Mouse (Mus musculus) A20 (cell line): Measurements from ENCODE around the gene Tmem117.

Experiments used
- DNase-seq: peaks from one replicate; pipeline ENCODE4 v3.0.0-alpha.2; 2011; ENCODE audit warnings: low read depth, low spot score

Tmem117 gene

DNA sequence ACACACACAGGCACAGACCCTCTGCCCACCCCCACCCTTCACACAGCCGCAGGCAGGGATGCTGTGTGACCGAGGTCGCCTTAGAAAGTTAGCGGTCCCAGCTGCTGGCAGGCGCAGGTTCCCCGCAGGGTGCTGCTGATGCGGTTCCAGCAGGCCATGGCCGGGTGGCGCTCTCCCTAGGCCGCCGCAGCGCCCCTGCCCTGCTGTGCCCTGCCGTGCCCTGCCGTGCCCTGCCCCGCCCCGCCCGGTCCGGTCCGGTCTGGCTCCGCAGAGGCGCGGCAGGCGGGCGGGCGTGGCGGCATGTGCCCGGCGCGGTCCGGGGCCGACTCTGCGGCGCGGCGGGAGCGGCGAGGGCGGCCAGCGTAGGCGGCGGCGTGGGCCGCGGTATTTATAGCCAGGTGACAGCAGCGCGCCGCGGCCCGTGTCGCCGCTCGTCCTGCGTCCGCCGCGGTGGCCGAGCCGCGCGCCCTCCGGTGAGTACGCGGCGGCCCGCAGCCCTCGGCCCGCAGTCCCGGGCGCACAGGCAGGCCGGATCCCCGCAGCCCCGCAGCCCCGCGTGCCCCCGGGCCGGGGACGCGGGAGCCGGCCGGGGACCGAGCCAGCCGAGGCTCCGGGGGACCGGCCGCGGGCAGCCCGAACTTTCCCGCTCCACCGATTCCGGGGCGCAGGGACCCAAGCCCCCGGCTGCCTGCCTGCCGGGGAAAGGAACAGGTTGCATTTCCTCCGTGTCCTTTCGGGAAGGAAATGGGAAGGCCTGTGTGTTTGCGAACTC lies at the start of gene Tmem117:
Tmem117 (plus strand) TSS at position 403 of the 772 bp plus-strand sequence.
- DNase-seq, result no peak

DNA sequence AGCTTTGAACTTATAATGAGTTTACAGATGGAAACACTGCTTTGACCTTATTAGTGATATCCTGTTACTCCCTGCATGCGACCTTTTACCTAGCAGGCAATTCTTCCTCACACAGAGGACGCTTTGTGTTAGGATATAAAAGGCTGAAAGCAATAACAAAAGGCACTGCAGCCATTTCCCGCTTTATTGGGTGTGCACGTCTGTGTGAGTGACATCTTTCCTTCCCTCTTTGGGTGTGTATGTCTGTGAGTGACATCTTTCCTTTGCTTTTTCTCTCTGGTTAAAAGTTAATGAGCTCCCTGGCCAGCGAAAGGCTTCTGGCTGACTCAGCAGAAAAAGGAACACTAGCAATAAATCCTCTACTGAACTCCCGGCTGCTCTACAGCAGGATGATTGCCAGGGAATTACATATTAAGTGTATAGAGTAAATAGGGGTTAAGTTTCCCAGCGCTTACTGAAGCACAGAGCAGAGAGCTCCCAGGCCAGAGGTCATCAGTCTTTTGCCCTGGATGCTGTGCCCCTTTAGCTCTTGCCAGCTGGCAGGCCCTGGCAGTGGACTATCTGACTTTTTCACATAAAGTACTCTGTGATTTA lies 46.9 kb upstream of the Tmem117 start:
- no peak for DNase-seq

DNA sequence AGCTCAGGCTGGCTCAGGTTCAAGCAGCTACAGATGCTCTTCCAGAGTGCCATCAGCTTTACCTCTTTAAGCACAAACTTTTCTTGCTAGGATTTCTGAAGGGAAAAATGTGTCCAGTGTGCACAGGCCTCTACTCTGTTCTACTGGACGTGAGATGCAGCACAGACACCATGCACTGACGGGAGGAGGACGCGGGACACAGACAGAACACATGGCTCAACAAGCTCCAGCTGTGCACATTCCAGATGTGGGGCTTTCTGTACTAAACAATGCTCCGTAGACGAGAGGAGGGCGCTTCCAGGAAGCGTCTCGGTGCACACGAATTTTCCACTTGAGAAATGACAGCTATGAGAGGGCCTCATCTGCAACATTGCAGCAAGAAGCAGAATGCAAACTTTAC lies 45.9 kb upstream of the Tmem117 start:
- no peak for DNase-seq

DNA sequence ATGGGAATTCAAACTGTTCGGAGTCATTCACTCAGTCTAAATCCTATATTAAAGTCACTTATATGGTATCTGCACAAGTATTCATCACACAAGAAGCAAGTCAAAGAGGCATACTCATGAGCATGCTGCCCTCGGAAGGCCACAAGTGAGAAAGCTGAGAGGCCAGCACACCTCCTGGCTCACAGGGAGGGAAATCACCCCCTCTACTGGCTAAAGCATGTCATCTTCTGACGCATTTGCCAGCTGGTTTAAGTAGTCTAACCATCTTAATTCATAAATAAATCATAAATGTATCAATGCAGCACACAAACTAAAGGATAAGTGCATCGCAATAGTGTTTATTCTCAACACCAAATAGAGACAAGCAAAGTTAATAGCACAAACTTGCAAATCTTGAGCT lies 44.3 kb upstream of the Tmem117 start:
- peak; percentile 27 for DNase-seq

DNA sequence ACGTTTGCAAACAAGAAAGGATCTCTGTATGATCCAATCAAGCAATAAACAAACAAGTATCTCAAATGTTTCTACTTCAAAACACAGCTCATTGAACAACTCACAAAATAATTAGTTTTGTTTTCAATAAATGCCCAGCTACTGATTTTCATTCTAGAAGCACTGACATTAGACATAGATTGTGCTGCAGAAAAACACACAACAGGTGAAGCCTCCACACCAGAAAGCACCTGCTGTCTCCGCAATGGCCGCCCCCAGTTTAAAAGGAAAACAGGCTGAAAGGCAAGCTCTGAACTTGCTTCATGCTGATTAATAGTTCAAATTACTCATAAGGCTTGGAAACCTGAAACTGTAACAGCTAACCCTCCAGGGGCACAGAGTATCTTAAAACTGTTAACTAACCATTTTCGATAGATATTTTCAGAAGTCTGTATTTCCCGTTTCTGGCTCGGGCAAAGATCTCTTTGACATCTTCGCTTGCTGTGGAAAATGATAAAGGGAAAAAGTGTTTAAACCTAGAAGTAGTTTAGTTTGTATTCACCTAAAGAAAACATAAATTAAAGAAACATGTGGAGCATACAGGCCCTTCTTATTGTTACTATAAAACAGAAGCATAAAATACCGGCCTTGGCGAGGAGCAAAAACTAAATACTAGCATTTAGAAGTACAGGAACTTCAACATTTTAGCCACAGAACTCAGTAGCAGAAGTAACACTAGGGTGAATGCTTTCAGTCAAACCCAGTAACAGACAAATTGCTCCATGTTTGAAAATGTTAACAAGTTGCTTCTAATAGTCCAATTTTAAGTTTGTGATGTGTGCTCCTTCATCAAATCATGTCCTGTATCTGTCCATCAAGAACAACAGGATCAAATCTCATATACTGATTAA lies 41.0 kb upstream of the Tmem117 start:
- DNase-seq, result peak; percentile 47

DNA sequence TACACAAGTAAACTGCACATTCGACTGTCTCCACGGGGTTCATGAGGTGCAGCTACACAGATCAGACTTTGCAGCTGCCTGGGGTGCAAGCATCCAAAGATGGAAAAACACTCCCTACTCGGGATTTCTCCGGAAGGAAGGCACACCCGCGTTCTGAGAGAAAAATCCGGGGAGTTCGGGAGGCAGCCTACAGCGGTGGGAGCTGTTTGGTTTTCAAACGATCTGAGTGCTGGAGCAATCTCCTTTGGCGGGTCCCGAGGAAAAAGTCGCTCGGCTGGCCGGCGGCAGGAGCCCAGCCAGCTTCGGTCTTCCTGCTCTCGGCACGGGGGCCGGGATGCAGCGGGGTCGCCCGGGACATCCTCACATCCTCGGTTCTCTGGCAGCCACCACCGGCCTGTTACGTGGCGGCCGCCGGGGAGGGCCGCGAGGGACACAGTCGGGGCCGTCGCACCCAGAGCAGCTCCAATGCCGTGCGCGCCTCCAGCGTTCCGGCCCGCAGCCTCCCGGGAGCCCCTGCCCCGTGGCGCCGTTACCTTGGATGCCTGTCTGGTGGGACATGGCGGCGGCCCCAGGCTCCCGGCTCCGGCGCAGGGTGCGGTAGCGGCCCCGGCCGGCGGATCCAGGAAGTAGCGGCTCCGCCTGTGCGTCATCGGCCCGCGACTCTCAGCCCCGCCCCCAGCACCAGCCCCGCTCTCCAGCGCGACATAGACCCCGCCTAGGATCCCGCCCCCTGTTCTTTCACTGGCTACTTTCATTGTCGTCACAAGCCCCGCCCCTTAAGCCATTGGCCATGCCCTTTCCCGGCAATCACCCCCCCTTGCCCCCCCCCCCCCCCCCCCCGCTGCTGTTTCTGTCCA lies 39.6 kb upstream of the Tmem117 start, which contains the start of gene Twf1:
Twf1 (minus strand) TSS at position 671 of the 857 bp plus-strand sequence.
- peak; percentile 97 for DNase-seq

DNA sequence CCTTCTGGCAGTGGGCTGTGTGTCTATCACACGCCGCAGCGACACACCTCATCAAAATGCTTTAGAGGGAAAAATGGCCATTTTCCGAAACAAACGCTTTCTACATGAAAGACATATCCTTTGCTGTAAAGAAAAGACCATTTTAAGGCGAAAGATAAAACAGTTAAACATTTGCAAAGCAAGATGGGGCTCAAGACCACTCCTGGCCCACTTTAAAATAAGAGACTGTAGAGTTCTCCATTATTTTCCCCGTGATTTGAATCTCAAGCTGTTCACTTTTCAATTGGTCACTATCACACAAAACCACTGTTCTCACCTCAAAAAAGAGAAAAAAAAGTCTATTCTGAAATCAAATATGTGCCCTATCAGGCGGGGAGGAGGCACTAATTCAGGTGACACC lies 38.9 kb upstream of the Tmem117 start:
- no peak for DNase-seq

DNA sequence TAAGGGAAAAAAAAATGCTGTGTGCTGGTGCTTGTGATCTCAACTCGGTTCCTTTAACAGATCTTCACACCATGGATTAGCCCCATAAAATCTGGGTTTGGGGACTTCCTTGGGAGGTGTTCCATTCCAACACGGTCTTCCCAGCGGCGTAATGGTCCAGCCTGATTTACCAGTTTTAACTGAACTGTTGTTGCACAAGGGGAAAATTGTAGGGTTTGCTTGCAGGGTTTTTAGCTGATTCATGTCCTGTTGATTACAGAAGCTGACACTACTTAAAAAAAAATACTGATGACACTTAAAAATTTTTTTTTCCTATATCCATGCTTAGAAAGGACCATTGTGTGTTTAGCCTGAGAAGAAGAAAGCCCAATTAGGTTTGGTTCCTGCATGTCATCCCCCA lies 37.7 kb upstream of the Tmem117 start:
- no peak for DNase-seq

DNA sequence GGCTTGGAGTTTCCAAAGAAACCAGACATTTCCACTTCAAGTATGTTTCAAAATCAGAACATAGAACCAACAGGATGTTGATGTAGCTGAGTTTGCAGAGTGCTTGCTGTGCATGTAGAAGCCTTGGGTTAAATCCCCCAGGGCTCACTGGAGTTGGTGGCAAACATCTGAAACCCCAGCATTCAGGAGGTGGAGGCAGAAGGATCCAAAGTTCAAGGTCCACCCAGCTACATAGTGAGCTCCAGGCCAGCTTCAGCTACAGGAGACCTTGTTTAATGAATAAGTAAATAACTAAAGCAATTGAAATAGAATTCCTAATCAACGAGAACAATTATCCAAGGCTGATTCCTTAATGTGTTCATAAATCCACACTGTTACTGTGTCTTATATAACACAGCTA lies 35.4 kb upstream of the Tmem117 start:
- DNase-seq, result no peak

DNA sequence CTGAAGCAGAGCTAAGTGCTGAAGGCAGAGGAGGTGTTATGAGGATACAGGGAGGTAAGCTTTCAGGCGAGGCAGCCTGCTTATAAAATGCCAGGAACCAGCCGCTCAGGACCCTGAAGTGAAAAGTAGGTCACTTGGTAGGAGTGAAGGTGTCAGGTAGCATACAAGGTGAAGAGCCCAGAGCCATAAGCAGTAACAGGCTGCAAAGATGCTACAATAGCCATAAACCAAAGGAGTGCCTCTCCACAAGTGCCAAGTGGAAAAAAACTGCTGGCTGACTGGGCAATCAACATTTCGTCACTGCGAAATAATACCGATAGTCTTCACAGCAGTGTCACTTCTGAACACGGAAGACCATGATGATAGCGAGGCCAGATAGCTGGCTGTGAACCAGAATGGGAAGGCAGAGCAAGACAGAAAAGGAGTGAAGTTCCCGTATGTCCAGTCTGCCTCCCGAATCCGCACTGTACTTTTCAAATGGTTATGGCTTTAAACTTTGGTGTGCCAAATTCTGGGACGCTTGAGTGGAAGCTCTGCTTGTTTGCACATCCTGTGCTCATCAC lies 28.8 kb upstream of the Tmem117 start:
- DNase-seq, result no peak

DNA sequence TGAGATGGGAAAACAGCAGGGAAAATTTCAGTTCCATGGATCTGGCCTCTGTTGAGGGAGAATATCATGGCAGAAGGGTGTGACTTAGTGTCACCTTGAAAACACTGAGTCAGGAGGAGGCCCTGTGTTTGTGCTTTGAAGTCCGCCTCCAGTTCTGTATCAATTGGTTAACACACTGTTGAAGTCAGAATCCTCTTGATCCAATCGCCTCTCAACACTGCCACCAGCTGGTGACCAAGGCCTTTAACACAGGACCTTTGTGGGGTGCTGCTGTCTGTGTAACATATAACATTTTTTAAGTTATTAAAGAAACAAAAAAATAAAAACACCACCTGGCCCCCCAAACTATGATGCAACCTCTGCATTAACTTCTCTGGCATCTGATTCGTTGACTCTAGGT lies 27.7 kb upstream of the Tmem117 start:
- DNase-seq, result peak; percentile 73

DNA sequence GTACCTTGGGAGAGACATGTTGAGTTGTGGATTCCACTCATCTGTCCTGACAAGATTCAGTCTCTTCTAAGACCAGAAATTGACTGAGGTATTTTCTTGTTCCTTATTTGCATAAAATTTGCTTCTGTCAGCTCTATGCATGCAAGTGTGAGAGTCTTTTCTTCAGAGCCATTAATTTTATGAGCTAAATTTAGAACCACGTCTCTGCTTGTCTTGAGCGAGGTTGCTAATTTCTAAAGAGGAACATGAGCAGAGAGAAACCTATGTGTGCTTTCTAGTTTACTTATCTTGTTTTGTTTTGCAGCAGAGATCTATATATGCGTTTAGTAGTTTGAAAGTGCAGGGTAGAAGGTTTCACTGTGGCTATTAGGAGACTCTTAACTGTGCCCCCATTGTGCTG lies 26.6 kb upstream of the Tmem117 start:
- DNase-seq, result peak; percentile 61

DNA sequence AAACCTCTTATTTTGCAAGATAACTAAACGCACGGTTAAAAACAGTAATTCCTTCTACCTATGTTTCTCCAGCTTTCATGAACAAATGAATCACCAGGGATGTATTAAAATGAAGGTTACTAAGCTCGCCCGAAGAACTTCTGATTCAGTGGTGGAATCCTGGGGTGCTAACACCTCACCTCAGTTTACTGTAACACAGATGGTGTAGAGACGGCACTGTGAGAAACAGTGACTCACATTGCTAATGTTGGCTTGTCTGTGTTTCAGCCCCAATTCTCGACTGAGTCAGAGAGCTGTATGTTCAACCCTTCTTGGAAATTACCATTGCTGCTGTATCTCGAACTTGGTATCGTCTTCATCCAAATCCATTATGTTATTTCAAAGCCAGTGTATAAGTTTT lies 21.3 kb upstream of the Tmem117 start:
- DNase-seq, result no peak

DNA sequence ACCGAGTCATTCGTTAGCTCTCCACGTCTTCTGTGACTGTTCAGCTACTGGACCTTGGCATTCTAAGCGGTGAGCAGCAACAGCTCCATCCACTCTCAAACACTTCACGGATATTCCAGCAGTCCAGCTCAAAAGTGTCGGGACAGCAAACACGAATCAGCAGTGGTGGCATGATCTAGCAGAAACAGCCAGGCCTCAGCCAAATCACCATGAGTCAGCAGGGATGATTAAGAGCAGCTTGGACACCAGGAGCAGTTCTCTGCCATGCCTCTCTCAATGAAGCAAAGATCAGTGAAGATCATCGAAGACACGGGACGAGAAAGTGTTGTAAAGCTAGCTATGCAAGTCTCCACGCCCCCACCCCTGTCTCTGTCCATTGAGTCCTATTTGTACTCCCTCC lies 13.0 kb upstream of the Tmem117 start:
- no peak for DNase-seq

DNA sequence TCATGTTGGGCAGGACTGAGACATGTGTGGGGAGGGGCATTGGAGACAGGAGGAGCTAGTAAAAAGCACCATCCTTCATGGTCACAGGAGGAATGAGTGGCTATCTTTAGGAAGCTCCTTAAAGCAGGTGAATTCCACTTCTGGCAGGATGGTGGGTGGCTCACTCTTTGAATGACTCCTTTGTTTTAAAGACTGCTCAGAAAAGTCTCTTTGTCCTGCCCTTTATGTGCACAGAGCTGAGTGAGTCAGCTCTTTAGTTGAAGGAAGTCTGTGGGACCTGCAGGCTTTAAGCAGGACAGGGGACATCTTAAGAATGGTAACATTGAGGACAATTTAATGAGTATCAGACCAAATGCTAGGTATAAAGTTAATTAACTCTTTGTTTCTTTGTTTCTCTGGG lies 8.1 kb upstream of the Tmem117 start:
- DNase-seq, result no peak

DNA sequence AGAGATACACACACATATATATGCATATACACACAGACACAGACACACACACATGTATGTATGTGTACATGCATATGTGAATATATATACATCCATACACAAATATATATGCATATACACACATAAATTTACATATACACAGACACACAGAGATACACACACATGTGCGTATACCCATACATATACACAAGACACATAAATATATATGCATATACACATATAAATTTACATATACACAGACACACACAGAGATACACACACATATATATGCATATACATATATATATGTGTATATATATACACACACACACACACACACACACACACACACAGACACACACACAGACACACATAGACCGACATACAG lies 586 bp upstream of the Tmem117 start:
- DNase-seq, result no peak

DNA sequence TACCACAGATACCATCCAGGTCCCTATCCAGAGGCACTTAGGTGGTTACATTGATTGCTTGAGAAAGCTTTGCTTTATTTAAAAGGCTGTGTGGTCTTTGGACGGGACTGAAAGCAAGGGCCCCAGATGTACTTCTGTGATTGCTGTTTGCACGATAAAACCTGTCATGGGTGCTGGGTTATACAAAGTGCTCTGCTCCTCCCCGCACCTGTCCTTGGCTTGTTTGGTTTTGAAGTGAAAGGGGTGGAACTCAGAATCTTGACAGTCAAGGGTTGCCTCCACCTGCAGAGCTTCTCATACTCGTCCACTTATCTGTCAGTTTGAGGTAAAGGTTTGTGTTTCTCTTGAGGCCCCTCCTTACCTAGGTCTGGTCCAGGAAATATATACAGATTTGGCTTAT lies 1.5 kb downstream of the Tmem117 start:
- no peak for DNase-seq

DNA sequence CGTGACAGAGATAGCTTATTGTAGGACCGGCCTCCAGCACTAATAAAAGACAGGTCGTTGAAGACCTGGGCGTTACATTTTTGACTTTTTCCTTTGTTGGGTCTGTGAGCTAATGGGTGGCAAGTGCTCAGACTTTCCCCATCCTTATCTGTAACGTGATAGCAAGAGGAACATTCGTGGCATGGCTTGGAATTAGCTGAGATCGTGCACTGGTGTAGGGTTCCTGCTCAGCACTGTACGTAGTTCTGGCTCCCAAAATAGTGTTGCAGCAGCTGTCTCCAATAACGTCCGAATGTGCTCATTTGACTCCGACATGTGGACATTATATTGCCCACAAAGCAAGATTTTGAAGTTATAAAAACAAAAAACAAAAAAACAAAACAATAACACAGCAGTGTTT lies 5.5 kb downstream of the Tmem117 start:
- DNase-seq, result no peak

DNA sequence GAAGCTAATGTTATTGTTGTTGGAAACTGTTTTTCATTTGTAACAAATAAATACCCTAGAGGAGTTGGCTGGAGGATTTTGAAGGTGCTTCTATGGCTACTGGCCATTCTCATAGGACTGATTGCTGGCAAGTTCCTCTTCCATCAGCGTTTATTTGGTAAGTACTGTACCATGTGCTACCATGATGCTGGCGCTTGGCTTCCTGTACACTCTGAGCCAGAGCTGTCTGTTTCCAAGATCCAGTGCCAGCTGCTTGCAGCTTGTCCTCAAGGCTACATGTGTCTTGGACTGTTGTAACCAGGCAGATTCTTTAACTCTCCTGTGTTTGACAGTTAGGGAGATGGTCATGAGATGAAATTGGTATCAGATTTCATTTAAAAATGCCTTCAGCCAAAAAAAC lies 9.2 kb downstream of the Tmem117 start:
- no peak for DNase-seq

DNA sequence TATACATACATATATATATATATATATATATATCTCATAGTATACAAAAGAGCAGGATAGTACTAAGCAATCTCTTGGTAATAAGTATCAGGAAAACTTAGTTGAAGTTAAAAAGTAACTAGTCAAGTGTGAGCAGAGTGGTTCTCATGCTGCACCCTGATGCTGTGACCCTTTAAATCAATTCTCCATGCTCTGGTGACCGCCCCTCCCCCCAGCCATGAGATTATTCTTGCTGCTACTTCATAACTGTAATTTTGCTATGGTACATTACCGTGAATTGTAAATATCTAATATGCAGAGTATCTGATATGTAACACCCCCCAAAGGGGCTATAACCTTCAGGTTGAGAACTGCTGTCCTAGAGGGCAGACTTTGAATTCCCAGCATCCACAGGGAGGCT lies 10.1 kb downstream of the Tmem117 start:
- no peak for DNase-seq

DNA sequence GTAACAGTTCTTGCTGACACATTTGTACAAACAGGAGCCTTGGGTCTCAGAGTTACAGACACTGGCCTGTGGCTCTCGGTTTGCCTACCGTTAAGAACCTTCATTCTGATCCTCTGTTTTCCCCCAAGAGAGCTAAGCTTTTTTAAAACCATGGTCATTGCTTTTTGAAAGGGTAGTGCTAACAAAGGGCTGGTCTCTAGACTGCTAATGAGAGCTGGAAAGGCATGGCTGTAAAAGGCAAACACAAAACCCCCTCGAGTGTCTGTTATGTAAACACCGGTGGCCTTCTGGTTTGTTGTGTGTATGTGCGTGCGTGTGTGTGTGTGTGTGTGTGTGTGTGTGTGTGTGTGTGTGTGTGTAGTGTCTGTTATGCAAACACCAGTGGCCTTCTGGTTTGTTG lies 17.0 kb downstream of the Tmem117 start:
- DNase-seq, result no peak
